Mouse (Mus musculus): ENCODE data around the gene Top2a. TPM values are rescaled to one million over a fixed set of nuclear protein-coding genes. Genes with fewer than 3 reads are reported as not detected.

Gene Top2a
- polyA plus RNA-seq, 1 experiment from 2014 or later: 33.1 TPM

DNA sequence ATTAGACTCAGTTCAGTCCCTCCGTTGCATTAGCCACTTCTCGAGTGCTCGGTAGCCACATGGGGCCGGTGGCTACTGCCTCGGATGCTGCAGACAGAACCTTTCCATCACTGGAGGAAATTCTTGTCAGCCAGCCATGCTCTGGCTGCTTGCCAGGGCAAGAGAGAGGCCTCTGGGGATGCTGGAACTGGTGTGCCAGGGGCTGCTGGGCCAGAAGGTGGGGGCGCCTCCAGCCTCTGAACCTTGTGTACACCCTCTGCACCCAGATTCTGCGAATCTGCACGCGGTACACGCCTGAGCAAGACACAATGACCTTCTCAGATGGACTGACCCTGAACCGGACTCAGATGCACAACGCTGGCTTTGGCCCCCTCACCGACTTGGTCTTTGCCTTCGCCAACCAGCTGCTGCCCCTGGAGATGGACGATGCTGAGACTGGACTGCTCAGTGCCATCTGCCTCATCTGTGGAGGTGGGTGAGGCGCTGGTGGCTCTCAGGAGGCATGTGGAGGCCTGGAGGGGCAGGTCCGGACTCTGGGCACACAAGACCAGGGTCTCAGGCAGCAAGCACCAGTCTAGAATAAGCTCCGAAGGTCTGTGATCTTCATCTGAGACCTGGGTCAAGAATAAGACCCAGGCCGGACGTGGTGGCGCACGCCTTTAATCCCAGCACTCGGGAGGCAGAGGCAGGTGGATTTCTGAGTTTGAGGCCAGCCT, 52.5 kb downstream of the Top2a start:
- no peak overlapping the region for H3K4me3 ChIP-seq (ENCODE audit: low read length)
- no peaks in the 10 kb centered on the region for H3K9me3 ChIP-seq (ENCODE audit: control insufficient read depth, low read length)
- WGBS: 42% methylated on average over 23 of the region's 23 CpGs
- 0 out of 2 replicates have a peak, but pooled peaks cover 3% of the 10 kb centered on the region for H3K36me3 ChIP-seq (ENCODE audit: control insufficient read depth, insufficient read depth, low read length)
- no peak overlapping the region for H3K4me2 ChIP-seq (ENCODE audit: low read length)
- peak overlapping the region; percentile 22; the same call in 1 of the 2 replicates for H3K9ac ChIP-seq (ENCODE audit: low read depth, low read length)
- ATAC-seq: no peak
- peaks cover 51% of the 10 kb centered on the region for H3K4me1 ChIP-seq (ENCODE audit: control insufficient read depth, insufficient read depth, low read depth, low read length)
- H3K27me3 ChIP-seq (replicated peaks; ENCODE audit: control insufficient read depth, insufficient read depth, low read length): no peaks in the 10 kb centered on the region
- H3K27ac ChIP-seq (ENCODE audit: low read depth, low read length): peak overlapping the region; percentile 59

DNA sequence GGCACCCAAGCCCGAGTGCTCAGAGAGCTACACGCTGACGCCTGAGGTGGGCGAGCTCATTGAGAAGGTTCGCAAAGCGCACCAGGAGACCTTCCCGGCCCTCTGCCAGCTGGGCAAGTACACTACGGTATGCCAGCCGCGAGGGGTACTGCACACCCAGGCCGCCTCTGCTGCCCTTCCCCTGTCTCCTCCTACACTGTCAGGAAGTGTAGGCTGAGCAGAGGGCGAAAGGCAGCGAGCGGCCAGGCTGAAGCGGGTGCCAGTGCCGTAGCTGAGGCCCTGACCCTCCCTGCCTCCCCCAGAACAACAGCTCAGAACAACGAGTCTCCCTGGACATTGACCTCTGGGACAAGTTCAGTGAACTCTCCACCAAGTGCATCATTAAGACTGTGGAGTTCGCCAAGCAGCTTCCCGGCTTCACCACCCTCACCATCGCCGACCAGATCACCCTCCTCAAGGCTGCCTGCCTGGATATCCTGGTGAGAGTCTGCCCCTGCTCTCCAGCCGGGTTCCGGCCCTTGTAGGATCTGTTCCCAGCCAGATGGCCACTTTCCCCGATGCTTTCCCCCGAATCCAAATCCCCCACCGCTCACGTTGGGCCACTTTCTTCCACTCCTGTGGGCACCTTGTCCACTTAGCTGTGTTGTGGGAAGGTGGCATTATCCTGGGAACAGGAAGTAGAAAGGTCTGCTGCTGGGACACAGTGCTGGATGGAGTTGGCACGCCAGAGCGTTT, 53.6 kb downstream of the Top2a start:
- Histone ChIP-seq H3K27ac (ENCODE audit: low read depth, low read length) (peak overlapping the region; percentile 58), H3K9ac (ENCODE audit: low read depth, low read length) (no peak overlapping the region; the same call in none of the 2 replicates), H3K4me1 (ENCODE audit: control insufficient read depth, insufficient read depth, low read depth, low read length) (peaks cover 62% of the 10 kb centered on the region), H3K27me3 (replicated peaks; ENCODE audit: control insufficient read depth, insufficient read depth, low read length) (no peaks in the 10 kb centered on the region), H3K36me3 (ENCODE audit: control insufficient read depth, insufficient read depth, low read length) (0 out of 2 replicates have a peak, but pooled peaks cover 3% of the 10 kb centered on the region), H3K4me2 (ENCODE audit: low read length) (no peak overlapping the region; the same call in 1 of the 2 replicates), H3K4me3 (ENCODE audit: low read length) (no peak overlapping the region), H3K9me3 (ENCODE audit: control insufficient read depth, low read length) (no peaks in the 10 kb centered on the region)
- WGBS: 32% methylated on average over 29 of the region's 29 CpGs
- ATAC-seq: no peak; the same call in 1 of the 2 replicates

- Histone ChIP-seq H3K9ac (ENCODE audit: low read depth, low read length) (peak overlapping the region; percentile 48), H3K4me3 (ENCODE audit: low read length) (no peak overlapping the region), H3K36me3 (ENCODE audit: control insufficient read depth, insufficient read depth, low read length) (0 out of 2 replicates have a peak, but pooled peaks cover 3% of the 10 kb centered on the region), H3K4me2 (ENCODE audit: low read length) (peak overlapping the region; percentile 45), H3K9me3 (ENCODE audit: control insufficient read depth, low read length) (no peaks in the 10 kb centered on the region), H3K27me3 (replicated peaks; ENCODE audit: control insufficient read depth, insufficient read depth, low read length) (no peaks in the 10 kb centered on the region), H3K4me1 (ENCODE audit: control insufficient read depth, insufficient read depth, low read depth, low read length) (peaks cover 71% of the 10 kb centered on the region), H3K27ac (ENCODE audit: low read depth, low read length) (peak overlapping the region; percentile 58)
- 14% methylated on average over 16 of the region's 17 CpGs for WGBS
- peak; percentile 35 for ATAC-seq
Observed at GRCm38 (mm10) chr11:98969496-98969927, 54.5 kb downstream of the Top2a start.

- Histone ChIP-seq H3K27me3 (replicated peaks; ENCODE audit: control insufficient read depth, insufficient read depth, low read length) (no peaks in the 10 kb centered on the region), H3K4me1 (ENCODE audit: control insufficient read depth, insufficient read depth, low read depth, low read length) (peaks cover 77% of the 10 kb centered on the region), H3K9me3 (ENCODE audit: control insufficient read depth, low read length) (no peaks in the 10 kb centered on the region), H3K4me3 (ENCODE audit: low read length) (no peak overlapping the region), H3K9ac (ENCODE audit: low read depth, low read length) (0 out of 2 replicates have a peak overlapping the region, but pooled peaks have one; percentile 17), H3K27ac (ENCODE audit: low read depth, low read length) (peak overlapping the region; percentile 58), H3K36me3 (ENCODE audit: control insufficient read depth, insufficient read depth, low read length) (0 out of 2 replicates have a peak, but pooled peaks cover 3% of the 10 kb centered on the region), H3K4me2 (ENCODE audit: low read length) (peak overlapping the region; percentile 45)
- WGBS: 5% methylated on average over 20 of the region's 20 CpGs
- ATAC-seq: peak; percentile 3; the same call in 1 of the 2 replicates
Observed at GRCm38 (mm10) chr11:98968716-98969495, 55.1 kb downstream of the Top2a start.

GRCm38 (mm10) chr11:98968079-98968478, 55.9 kb downstream of the Top2a start:
- no peak overlapping the region for H3K4me3 ChIP-seq (ENCODE audit: low read length)
- no peaks in the 10 kb centered on the region for H3K27me3 ChIP-seq (replicated peaks; ENCODE audit: control insufficient read depth, insufficient read depth, low read length)
- H3K9ac ChIP-seq (ENCODE audit: low read depth, low read length): no peak overlapping the region

DNA sequence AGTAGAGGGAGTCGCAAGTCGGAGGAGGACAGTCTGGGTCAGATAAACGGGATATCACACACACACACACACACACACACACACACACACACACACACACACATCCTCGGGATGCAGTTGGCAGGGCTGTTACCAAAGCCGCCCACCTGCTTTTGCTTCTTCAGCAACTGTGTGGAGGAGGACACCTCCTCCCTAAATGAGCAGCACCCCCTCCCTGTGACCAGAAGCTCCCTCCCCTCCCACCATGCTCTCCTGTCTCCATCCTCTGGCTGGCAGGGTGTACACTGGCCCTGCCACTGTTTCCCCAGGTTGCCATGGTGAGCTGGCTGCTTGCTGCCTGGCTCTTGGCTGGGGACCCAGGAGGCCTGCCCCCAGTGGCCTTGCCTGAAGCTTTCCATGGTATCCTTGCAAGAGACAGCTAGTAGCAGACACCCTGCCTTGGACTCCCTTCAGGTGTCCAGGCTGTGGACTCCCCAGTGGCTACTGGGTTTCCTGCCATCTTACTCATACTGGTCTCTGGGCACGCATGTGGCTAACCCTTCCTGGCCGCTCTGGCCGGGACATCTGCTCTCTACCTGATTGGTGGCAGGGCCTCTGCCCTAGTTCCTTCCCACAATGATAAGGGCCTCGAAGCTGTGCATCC, 57.4 kb downstream of the Top2a start:
- WGBS: 29% methylated on average over 8 of the region's 9 CpGs
- H3K4me1 ChIP-seq (ENCODE audit: control insufficient read depth, insufficient read depth, low read depth, low read length): peaks cover 98% of the 10 kb centered on the region
- H3K9me3 ChIP-seq (ENCODE audit: control insufficient read depth, low read length): no peaks in the 10 kb centered on the region
- peak overlapping the region; percentile 38 for H3K9ac ChIP-seq (ENCODE audit: low read depth, low read length)
- H3K27ac ChIP-seq (ENCODE audit: low read depth, low read length): peak overlapping the region; percentile 59; the same call in 1 of the 2 replicates
- H3K4me3 ChIP-seq (ENCODE audit: low read length): no peak overlapping the region
- ATAC-seq: peak; percentile 59
- peak overlapping the region; percentile 99 for H3K4me2 ChIP-seq (ENCODE audit: low read length)
- H3K27me3 ChIP-seq (replicated peaks; ENCODE audit: control insufficient read depth, insufficient read depth, low read length): no peaks in the 10 kb centered on the region
- H3K36me3 ChIP-seq (ENCODE audit: control insufficient read depth, insufficient read depth, low read length): no peaks in the 10 kb centered on the region

More at GRCm38 (mm10) chr11:98968079-98968478, 55.9 kb downstream of the Top2a start:
- Histone ChIP-seq H3K4me1 (ENCODE audit: control insufficient read depth, insufficient read depth, low read depth, low read length) (peaks cover 85% of the 10 kb centered on the region), H3K36me3 (ENCODE audit: control insufficient read depth, insufficient read depth, low read length) (no peaks in the 10 kb centered on the region), H3K27ac (ENCODE audit: low read depth, low read length) (peak overlapping the region; percentile 58), H3K9me3 (ENCODE audit: control insufficient read depth, low read length) (no peaks in the 10 kb centered on the region), H3K4me2 (ENCODE audit: low read length) (peak overlapping the region; percentile 45)
- WGBS: 32% methylated on average over 16 of the region's 16 CpGs
- no peak for ATAC-seq

DNA sequence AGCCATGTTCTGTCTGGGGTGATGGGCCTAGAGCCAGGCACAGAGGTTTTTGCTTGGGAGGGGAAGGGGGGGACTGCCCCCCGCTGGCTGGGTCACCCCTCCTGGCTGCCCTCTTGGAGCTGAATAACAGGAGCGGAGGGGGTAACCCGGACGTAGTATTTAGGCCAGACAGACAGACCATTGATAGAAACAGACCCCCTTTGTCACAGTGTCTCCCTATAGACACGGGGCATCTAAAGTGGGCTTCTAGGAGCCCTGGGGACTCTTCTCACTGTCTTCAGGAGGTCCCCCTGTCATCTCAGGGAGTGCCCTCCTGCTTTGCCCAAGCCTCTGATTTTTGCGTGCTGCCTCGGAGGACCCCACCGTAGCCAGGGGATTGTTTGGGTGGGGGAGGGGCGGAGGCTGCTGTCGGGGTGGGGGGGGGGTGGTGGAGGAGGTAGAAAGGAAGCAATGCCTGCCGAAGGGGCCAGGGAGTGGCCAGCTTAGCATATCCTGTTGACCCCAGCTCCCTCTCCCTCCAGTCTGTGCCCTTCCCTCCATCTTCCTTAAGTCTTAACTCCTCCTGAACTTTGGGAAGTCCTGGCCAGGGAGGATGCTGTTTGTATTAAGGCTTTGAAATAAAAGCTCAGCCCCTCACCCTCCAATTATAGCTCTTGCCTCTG, 58.4 kb downstream of the Top2a start:
- Histone ChIP-seq H3K9ac (ENCODE audit: low read depth, low read length) (peak overlapping the region; percentile 44), H3K27me3 (replicated peaks; ENCODE audit: control insufficient read depth, insufficient read depth, low read length) (no peaks in the 10 kb centered on the region), H3K4me3 (ENCODE audit: low read length) (no peak overlapping the region), H3K36me3 (ENCODE audit: control insufficient read depth, insufficient read depth, low read length) (no peaks in the 10 kb centered on the region), H3K27ac (ENCODE audit: low read depth, low read length) (peak overlapping the region; percentile 71), H3K4me1 (ENCODE audit: control insufficient read depth, insufficient read depth, low read depth, low read length) (peaks cover 98% of the 10 kb centered on the region), H3K9me3 (ENCODE audit: control insufficient read depth, low read length) (no peaks in the 10 kb centered on the region), H3K4me2 (ENCODE audit: low read length) (peak overlapping the region; percentile 99)
- 13% methylated on average over 11 of the region's 11 CpGs for WGBS
- no peak for ATAC-seq

Measured in hindbrain, embryonic 16.5 days (tissue).